Mouse (Mus musculus): ENCODE measurements around the gene Acot7. TPM values are rescaled to one million over a fixed set of nuclear protein-coding genes. Genes with fewer than 3 reads are reported as not detected.

Gene Acot7
- polyA plus RNA-seq, 1 experiment from 2014 or later: 57.3 TPM

DNA sequence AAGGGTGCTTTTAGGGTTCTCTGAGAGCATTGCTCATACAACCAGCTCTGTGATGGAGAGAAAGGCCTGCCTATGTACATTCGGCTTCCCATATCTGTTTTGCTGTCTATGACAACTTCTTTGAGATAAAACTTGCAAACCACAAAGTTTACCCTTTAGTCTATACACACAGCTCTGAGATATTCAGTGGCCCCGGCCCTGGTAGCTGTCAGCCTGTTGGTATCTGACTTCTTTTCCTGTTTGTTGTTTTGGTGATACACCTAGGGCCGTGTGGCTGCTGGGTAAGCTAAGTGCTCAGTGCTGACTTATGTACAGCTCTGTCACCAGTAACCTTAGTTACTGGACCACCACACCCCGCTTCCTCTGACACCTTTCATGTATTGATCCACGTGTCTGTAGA lies 19.6 kb downstream of the Acot7 start:
- Histone ChIP-seq H3K9ac (no peak overlapping the region), H3K27me3 (no peaks in the 10 kb centered on the region), H3K4me1 (peaks cover 8% of the 10 kb centered on the region), H3K9me3 (no peaks in the 10 kb centered on the region), H3K4me3 (no peak overlapping the region), H3K36me3 (no peaks in the 10 kb centered on the region), H3K27ac (no peak overlapping the region), H3K4me2 (no peak overlapping the region)
- WGBS: 77% methylated on average over 5 of the region's 5 CpGs
- ATAC-seq (ENCODE audit: insufficient number of reproducible peaks, low FRiP score, low TSS enrichment, low read depth): no peak

DNA sequence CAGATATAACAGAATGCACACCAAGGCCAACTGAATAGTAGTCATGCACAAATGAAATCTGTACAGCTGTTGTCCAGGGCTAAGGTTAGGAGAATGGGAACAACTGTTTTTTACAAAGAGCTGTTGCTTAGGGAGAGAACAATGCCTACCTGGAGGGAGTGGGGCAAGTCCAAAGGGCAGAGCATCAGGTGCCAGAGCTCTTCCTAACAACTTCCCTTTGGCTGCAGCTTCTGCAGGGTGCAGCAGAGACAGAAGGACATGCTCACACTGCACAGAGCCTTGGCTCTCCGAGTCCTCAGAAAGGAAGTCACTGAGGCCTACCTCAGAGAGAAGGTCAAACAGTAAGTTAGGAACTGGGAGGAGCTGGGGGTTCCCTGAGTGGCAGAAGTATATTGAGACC lies 21.7 kb downstream of the Acot7 start:
- H3K9ac ChIP-seq: no peak overlapping the region
- no peaks in the 10 kb centered on the region for H3K36me3 ChIP-seq
- H3K27ac ChIP-seq: no peak overlapping the region
- no peak for ATAC-seq (ENCODE audit: insufficient number of reproducible peaks, low FRiP score, low TSS enrichment, low read depth)
- H3K27me3 ChIP-seq: no peaks in the 10 kb centered on the region
- WGBS: 70% methylated on average over 1 of the region's 1 CpGs
- H3K4me1 ChIP-seq: peaks cover 14% of the 10 kb centered on the region
- no peak overlapping the region for H3K4me3 ChIP-seq
- no peak overlapping the region for H3K4me2 ChIP-seq
- no peaks in the 10 kb centered on the region for H3K9me3 ChIP-seq

DNA sequence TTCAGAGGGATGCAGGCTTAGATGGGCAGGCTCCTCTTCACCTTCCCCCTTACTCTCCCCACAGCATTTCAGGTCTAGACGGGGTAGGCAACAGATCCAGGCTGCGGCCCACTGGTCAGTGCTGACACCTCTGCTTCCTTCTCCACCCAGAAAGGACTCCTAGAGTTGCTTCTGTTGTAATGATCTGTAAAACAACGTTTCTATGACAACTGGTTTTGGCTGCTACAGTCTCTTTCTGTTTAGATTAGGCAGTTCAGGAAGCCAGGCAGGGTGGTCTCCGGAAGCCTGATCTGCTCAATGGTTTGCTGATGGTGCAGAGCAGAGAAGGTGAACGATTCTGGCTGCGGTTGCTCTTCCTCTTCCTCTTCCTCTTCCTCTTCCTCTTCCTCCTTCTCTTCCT lies 23.6 kb downstream of the Acot7 start:
- Histone ChIP-seq H3K9me3 (no peaks in the 10 kb centered on the region), H3K4me2 (no peak overlapping the region), H3K4me1 (peaks cover 20% of the 10 kb centered on the region), H3K36me3 (no peaks in the 10 kb centered on the region), H3K27ac (no peak overlapping the region), H3K27me3 (no peaks in the 10 kb centered on the region), H3K4me3 (no peak overlapping the region), H3K9ac (no peak overlapping the region)
- ATAC-seq (ENCODE audit: insufficient number of reproducible peaks, low FRiP score, low TSS enrichment, low read depth): no peak
- WGBS: 67% methylated on average over 6 of the region's 6 CpGs

DNA sequence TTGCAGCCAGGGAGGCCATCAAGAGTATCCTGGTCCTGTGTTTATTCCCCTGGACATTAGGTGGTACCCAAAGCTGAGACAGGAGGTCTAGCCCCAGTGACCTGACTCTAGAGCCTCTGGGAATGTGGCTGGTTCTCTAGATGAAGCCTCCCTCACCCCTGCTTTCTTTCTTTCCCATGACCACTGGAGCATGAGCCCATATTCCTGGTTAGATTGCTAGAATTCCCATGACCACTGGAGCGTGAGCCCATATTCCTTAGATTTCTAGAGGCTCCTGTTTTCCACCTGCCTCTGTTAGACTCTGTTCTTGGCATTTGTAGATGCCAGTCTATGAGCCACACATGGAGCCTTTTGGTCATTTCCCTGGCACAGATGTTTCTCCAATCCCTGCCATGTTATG lies 24.5 kb downstream of the Acot7 start:
- no peak for ATAC-seq (ENCODE audit: insufficient number of reproducible peaks, low FRiP score, low TSS enrichment, low read depth)
- Histone ChIP-seq H3K27me3 (no peaks in the 10 kb centered on the region), H3K4me1 (peaks cover 21% of the 10 kb centered on the region), H3K27ac (no peak overlapping the region), H3K9ac (no peak overlapping the region), H3K36me3 (no peaks in the 10 kb centered on the region), H3K4me3 (no peak overlapping the region), H3K9me3 (no peaks in the 10 kb centered on the region), H3K4me2 (no peak overlapping the region)
- 90% methylated on average over 1 of the region's 1 CpGs for WGBS

DNA sequence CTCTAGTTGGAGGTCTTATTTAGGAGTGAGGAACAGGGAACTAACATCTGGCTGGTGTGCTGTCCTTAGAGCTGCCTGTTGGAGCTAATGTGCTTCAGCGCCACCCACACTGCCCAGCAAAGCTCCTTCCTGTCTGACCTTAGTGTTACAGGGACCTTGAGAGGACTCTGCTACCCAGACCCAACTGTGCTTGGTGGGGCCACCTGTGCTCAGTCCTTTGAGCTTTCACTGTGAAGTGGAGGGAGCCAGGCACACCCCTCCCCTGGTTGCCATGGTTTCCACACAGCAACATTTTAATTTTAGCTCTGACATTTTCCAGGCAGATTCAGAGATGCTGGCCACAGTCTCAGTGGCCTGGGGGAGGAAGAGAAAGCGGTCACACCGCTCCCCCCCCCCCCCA lies 25.0 kb downstream of the Acot7 start:
- Histone ChIP-seq H3K9ac (no peak overlapping the region), H3K27me3 (no peaks in the 10 kb centered on the region), H3K27ac (no peak overlapping the region), H3K4me1 (peaks cover 21% of the 10 kb centered on the region), H3K9me3 (no peaks in the 10 kb centered on the region), H3K36me3 (no peaks in the 10 kb centered on the region), H3K4me3 (no peak overlapping the region), H3K4me2 (no peak overlapping the region)
- no peak for ATAC-seq (ENCODE audit: insufficient number of reproducible peaks, low FRiP score, low TSS enrichment, low read depth)
- WGBS: 59% methylated on average over 3 of the region's 3 CpGs

DNA sequence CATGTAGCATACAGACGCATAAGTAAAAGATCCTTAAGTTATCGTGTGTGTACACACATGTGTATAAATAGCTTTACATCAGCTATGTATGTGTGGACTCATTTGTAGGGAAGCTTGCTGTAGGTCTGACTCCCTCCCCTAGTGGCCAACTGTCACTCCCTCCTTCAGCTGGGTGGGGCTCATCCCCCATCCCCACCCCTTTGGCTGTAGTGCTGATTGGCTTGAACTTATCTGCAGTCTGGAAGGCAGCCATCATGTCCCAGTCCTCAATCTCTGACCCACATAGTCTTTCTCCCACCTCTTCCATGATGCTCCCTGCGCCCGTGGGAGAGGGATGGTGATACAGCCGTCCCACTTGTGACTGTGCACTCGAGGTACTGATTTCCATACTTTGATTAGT lies 26.7 kb downstream of the Acot7 start:
- Histone ChIP-seq H3K27me3 (no peaks in the 10 kb centered on the region), H3K4me1 (peaks cover 21% of the 10 kb centered on the region), H3K4me3 (no peak overlapping the region), H3K9me3 (no peaks in the 10 kb centered on the region), H3K9ac (no peak overlapping the region), H3K36me3 (no peaks in the 10 kb centered on the region), H3K27ac (no peak overlapping the region), H3K4me2 (no peak overlapping the region)
- WGBS: 88% methylated on average over 6 of the region's 6 CpGs
- no peak for ATAC-seq (ENCODE audit: insufficient number of reproducible peaks, low FRiP score, low TSS enrichment, low read depth)

DNA sequence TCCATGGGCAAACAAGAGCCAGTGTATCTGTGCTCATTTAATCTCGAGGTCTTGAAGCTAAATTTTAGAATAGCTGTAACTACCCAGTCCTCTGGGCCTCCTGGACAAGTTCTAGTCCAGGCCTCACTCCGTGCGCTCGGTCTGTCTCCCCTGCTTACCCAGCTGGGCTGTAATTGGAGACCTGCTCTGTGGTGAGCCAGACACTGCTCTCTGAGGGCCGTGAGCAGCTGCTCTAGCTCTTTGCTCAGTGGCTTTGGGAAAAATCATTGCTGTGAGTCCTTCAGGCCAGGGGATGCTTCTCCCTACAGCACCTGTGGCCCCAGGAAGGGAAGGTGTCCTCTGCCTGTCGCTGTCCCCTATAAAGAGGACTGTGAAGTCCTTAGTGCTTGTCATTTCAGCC lies 28.3 kb downstream of the Acot7 start:
- Histone ChIP-seq H3K36me3 (no peaks in the 10 kb centered on the region), H3K4me1 (peaks cover 21% of the 10 kb centered on the region), H3K9ac (no peak overlapping the region), H3K27ac (no peak overlapping the region), H3K9me3 (no peaks in the 10 kb centered on the region), H3K27me3 (no peaks in the 10 kb centered on the region), H3K4me2 (no peak overlapping the region), H3K4me3 (no peak overlapping the region)
- WGBS: 38% methylated on average over 6 of the region's 6 CpGs
- no peak for ATAC-seq (ENCODE audit: insufficient number of reproducible peaks, low FRiP score, low TSS enrichment, low read depth)

DNA sequence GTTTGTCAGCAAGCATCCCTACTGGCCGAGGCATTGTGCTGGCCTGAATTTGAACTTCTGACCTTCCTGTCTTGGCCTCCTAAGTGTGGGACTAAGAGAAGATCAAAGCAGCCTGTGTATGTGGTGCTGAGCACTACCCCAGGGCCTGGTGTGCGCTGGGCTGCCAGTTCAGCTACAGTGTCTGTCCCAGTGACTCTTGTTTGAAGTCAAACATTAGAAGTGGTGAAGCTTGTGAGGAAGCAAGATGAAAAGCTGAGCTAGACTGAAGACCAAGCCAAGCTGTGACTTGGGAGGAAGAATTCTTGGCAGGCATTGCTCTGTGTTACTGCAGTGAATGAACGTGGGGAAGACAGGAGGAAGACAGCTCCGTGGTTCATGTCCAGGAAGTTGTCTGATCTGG lies 31.7 kb downstream of the Acot7 start:
- Histone ChIP-seq H3K36me3 (peaks cover 3% of the 10 kb centered on the region; the same call in 1 of the 2 replicates), H3K27ac (no peak overlapping the region), H3K4me3 (no peak overlapping the region), H3K27me3 (no peaks in the 10 kb centered on the region), H3K4me2 (no peak overlapping the region), H3K4me1 (peaks cover 11% of the 10 kb centered on the region), H3K9ac (no peak overlapping the region), H3K9me3 (no peaks in the 10 kb centered on the region)
- no peak for ATAC-seq (ENCODE audit: insufficient number of reproducible peaks, low FRiP score, low TSS enrichment, low read depth)
- 35% methylated on average over 4 of the region's 4 CpGs for WGBS

DNA sequence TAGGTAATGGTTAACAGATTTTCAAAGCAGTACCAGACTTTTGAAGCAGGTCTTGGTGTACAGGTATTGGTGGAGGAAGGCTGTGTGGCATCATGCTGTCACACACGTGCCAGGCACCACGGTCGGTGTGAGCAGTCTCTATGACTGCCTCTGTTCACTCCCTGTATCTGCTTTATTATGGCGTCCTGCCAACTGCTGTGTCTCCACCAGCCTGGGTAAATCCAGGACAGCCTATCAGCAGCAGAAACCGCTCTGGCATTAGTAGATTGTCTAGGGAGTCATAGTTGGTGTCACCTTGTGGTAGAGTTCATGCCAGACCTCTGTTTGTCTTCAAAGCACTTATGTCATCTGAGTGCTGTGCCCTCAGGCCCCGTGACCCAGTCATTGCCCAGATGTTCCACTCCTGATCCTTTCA lies 34.2 kb downstream of the Acot7 start:
- 64% methylated on average over 6 of the region's 6 CpGs for WGBS
- Histone ChIP-seq H3K9me3 (no peaks in the 10 kb centered on the region), H3K27ac (no peak overlapping the region), H3K9ac (no peak overlapping the region), H3K36me3 (peaks cover 3% of the 10 kb centered on the region; the same call in 1 of the 2 replicates), H3K27me3 (no peaks in the 10 kb centered on the region), H3K4me1 (peaks cover 5% of the 10 kb centered on the region; the same call in 1 of the 2 replicates), H3K4me2 (no peak overlapping the region), H3K4me3 (no peak overlapping the region)
- no peak for ATAC-seq (ENCODE audit: insufficient number of reproducible peaks, low FRiP score, low TSS enrichment, low read depth)

DNA sequence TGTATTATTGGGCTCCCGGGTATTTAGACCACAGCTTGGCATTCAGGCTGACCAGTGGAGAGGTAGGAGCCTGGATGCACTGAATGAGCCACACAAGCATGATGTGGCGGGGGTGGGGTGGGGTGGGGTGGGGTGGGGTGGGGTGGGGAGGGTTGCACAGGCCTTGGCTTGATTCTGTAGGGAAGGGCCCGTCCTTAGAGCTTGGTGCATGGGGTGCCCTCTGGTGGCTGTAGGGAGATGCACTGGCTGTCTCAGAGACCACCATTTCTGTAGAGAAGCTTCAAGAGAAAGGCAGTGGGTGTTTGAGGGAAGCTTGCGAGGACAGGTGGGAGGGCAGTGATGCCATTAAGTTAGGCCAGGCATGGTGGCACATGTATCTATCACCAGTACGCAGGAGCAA lies 34.6 kb downstream of the Acot7 start:
- no peaks in the 10 kb centered on the region for H3K9me3 ChIP-seq
- 34% methylated on average over 5 of the region's 5 CpGs for WGBS
- no peaks in the 10 kb centered on the region for H3K27me3 ChIP-seq
- no peak overlapping the region for H3K27ac ChIP-seq
- no peak for ATAC-seq (ENCODE audit: insufficient number of reproducible peaks, low FRiP score, low TSS enrichment, low read depth)
- peaks cover 3% of the 10 kb centered on the region; the same call in 1 of the 2 replicates for H3K36me3 ChIP-seq
- H3K4me2 ChIP-seq: no peak overlapping the region
- H3K4me1 ChIP-seq: peaks cover 5% of the 10 kb centered on the region; the same call in 1 of the 2 replicates
- H3K4me3 ChIP-seq: no peak overlapping the region
- H3K9ac ChIP-seq: no peak overlapping the region

DNA sequence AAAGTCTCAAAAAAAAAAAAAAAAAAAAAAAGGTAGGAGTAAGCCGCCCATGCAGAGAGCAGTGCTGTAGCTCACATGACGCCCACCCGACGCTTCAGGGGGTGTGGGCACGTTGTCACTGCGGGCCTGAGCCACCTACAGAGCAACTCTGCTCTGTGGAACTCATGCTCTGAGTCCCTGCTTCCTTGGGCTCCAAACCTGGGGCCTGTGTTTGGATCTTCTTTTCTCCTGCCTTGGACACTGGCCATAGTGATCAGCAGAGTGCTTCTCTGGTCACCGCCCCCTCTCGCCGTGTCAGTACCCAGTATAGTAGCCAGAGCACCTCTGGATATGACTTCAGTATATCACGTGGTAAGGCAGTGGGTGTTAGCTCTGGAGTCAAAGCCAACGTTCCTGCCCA lies 35.0 kb downstream of the Acot7 start:
- ATAC-seq (ENCODE audit: insufficient number of reproducible peaks, low FRiP score, low TSS enrichment, low read depth): no peak
- Histone ChIP-seq H3K27me3 (no peaks in the 10 kb centered on the region), H3K27ac (no peak overlapping the region), H3K4me3 (no peak overlapping the region), H3K4me1 (peaks cover 5% of the 10 kb centered on the region; the same call in 1 of the 2 replicates), H3K9ac (no peak overlapping the region), H3K9me3 (no peaks in the 10 kb centered on the region), H3K4me2 (no peak overlapping the region), H3K36me3 (peaks cover 3% of the 10 kb centered on the region; the same call in 1 of the 2 replicates)
- 61% methylated on average over 11 of the region's 11 CpGs for WGBS

DNA sequence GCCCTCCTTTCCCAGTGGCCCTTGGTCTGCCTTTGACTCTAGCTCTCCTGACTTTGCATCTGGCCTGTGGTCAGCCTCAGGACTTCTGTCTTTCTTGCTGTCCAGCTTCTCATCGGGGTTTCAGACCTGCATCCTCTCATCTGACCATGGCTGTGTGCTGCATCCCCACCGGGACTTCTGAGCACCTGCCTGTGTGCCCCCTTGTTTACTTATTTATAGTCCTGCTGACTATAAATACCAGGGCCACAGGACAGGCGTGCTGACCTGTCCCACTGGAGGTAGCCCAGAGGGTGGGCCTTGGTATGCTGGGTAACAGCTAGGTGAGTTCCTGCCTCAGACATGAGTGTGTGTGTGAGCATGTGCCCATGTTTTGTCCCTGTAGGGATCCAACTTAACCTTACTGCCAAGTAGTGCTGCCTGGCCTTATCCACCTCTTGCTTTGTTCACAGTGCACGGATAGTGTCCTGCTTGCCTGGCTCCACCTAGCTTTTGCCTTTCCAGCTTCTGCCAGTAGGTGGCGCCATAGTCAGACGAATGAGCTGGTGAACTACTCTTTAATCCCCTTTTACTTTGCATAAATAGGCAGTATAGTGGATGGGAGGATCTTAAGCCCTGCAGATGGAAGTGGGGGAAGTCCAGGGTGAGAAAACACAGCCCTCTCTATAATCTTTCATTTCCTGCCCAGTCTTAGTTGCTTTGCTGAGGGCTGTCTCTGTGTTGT lies 36.0 kb downstream of the Acot7 start:
- Histone ChIP-seq H3K27ac (no peak overlapping the region), H3K9ac (no peak overlapping the region), H3K4me2 (no peak overlapping the region), H3K4me1 (peaks cover 5% of the 10 kb centered on the region; the same call in 1 of the 2 replicates), H3K9me3 (no peaks in the 10 kb centered on the region), H3K36me3 (peaks cover 8% of the 10 kb centered on the region; the same call in 1 of the 2 replicates), H3K27me3 (no peaks in the 10 kb centered on the region), H3K4me3 (no peak overlapping the region)
- no peak for ATAC-seq (ENCODE audit: insufficient number of reproducible peaks, low FRiP score, low TSS enrichment, low read depth)
- 29% methylated on average over 6 of the region's 6 CpGs for WGBS

All from limb, embryonic 15.5 days (tissue).